Mouse (Mus musculus) brain, embryonic 14.5 days (tissue): ENCODE data around the gene Mmp19. TPM values are rescaled to one million over a fixed set of nuclear protein-coding genes. Genes with fewer than 3 reads are reported as not detected.

Source experiments
- DNase-seq: peaks from one replicate; pipeline ENCODE4 v3.0.0-alpha.2; 2011; ENCODE audit warnings: low read depth
- CTCF ChIP-seq: fragments of 200-500 bp; IDR thresholded peaks from 2 replicates; pipeline ENCODE4 v1.5.1; 2012; ENCODE audit warnings: inconsistent platforms, mild to moderate bottlenecking, moderate library complexity, borderline replicate concordance; ENCODE audit not compliant: insufficient read depth, insufficient read length; ENCODE audit errors: extremely low read depth
- POLR2A ChIP-seq: fragments of 200-500 bp; IDR thresholded peaks from 2 replicates; pipeline ENCODE4 v1.6.1; 2012; ENCODE audit warnings: mild to moderate bottlenecking, inconsistent platforms, borderline replicate concordance; ENCODE audit not compliant: poor library complexity, insufficient read depth, insufficient read length, severe bottlenecking; ENCODE audit errors: extremely low read depth
- polyA plus RNA-seq: library from polyadenylated mRNA; depleted of rRNA; stranded (reverse); fragments of >200 nt; gene quantifications from 2 replicates; pipeline ENCODE4 v1.2.3, GENCODE M21; 2012; rRNA removed

Mmp19 gene
- polyA plus RNA-seq, 1 experiment = 0.77 TPM

GRCm38 (mm10) chr10:128823821-128824220, 33.1 kb downstream of the Mmp19 start:
- TF ChIP-seq CTCF (no peak), POLR2A (no peak)
- no peak for DNase-seq

- DNase-seq = no peak
- TF ChIP-seq POLR2A = no peak
- no peak for TF ChIP-seq CTCF
Measured at GRCm38 (mm10) chr10:128837400-128837799, 46.7 kb downstream of the Mmp19 start.

- no peak for TF ChIP-seq POLR2A
- TF ChIP-seq CTCF = no peak
- DNase-seq = no peak
Measured at GRCm38 (mm10) chr10:128839434-128839833, 48.7 kb downstream of the Mmp19 start.

GRCm38 (mm10) chr10:128840612-128841011, 49.9 kb downstream of the Mmp19 start:
- DNase-seq = no peak
- TF ChIP-seq CTCF (no peak), POLR2A (no peak)

- TF ChIP-seq POLR2A = no peak
- TF ChIP-seq CTCF = no peak
- DNase-seq = no peak
Measured at GRCm38 (mm10) chr10:128843260-128843659, 52.5 kb downstream of the Mmp19 start.

GRCm38 (mm10) chr10:128845516-128845915, 54.8 kb downstream of the Mmp19 start:
- no peak for TF ChIP-seq POLR2A
- TF ChIP-seq CTCF = peak; percentile 40; the same call in 1 of the 2 replicates
- DNase-seq = peak; percentile 77

GRCm38 (mm10) chr10:128846664-128847063, 56.0 kb downstream of the Mmp19 start:
- TF ChIP-seq CTCF (no peak), POLR2A (no peak)
- DNase-seq = no peak

GRCm38 (mm10) chr10:128848426-128848825, 57.7 kb downstream of the Mmp19 start:
- DNase-seq = no peak
- no peak for TF ChIP-seq POLR2A
- TF ChIP-seq CTCF = no peak

DNA sequence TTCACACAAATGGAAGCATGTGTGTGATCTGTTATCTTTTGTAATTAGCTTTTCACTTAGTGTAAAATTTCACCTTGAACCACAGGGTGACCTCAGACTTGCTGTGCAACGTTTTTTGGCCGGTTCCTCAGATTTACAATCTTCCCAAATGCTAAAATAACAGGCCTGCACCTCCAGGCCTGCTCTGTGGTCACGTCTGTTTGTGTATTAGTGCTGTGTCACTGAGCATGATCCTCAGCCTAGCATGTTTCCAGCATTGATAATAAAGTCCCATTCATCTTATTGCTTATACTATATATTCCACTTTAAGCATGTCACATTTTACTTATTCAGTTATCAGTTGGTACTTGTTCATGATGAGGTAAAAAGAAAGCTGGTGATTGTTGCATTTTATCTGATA, 59.6 kb downstream of the Mmp19 start:
- no peak for DNase-seq

More for the DNA sequence above, 59.6 kb downstream of the Mmp19 start:
- TF ChIP-seq POLR2A = no peak

Other genes starting within 250 kb of the Mmp19 start
- 19.3 and 23.1 TPM in 2 replicates for gene Zc3h10, start 243.1 kb upstream of the Mmp19 start, polyA plus RNA-seq
- 2,223 TPM in 2 replicates for gene Rpl41, start 241.6 kb upstream of the Mmp19 start, polyA plus RNA-seq
- 117 and 123 TPM in 2 replicates for gene Pa2g4, start 224.9 kb upstream of the Mmp19 start, polyA plus RNA-seq
- 0.87 and 1.5 TPM in 2 replicates for gene Erbb3, start 201.3 kb upstream of the Mmp19 start, polyA plus RNA-seq
- gene Rps26, start 164.2 kb upstream of the Mmp19 start, polyA plus RNA-seq = 896 and 1,032 TPM in 2 replicates
- gene Ikzf4, start 144.9 kb upstream of the Mmp19 start, polyA plus RNA-seq = 18.8 and 31.3 TPM in 2 replicates
- 10.8 and 11.4 TPM in 2 replicates for gene Suox, start 116.8 kb upstream of the Mmp19 start, polyA plus RNA-seq
- gene Rab5b, start 94.6 kb upstream of the Mmp19 start, polyA plus RNA-seq = 108 and 116 TPM in 2 replicates
- 1.1 and 1.5 TPM in 2 replicates for gene Pmel, start 86.7 kb upstream of the Mmp19 start, polyA plus RNA-seq
- 22.5 and 42.4 TPM in 2 replicates for gene Cdk2, start 85.9 kb upstream of the Mmp19 start, polyA plus RNA-seq
- 8.6 and 8.8 TPM in 2 replicates for gene Dgka, start 46.1 kb upstream of the Mmp19 start, polyA plus RNA-seq
- gene Pym1, start 43.0 kb upstream of the Mmp19 start, polyA plus RNA-seq = 58.2 and 65.4 TPM in 2 replicates
- 18.6 and 30.5 TPM in 2 replicates for gene Dnajc14, start 13.2 kb downstream of the Mmp19 start, polyA plus RNA-seq
- gene Tmem198b, start 13.5 kb downstream of the Mmp19 start, polyA plus RNA-seq = 24.2 and 29.0 TPM in 2 replicates
- 79.6 and 82.0 TPM in 2 replicates for gene Sarnp, start 26.4 kb downstream of the Mmp19 start, polyA plus RNA-seq
- gene Ormdl2, start 30.7 kb downstream of the Mmp19 start, polyA plus RNA-seq = 22.6 and 33.7 TPM in 2 replicates
- 10.1 and 17.4 TPM in 2 replicates for gene Gdf11, start 100.8 kb downstream of the Mmp19 start, polyA plus RNA-seq
- gene Cd63, start 110.1 kb downstream of the Mmp19 start, polyA plus RNA-seq = 59.6 and 74.0 TPM in 2 replicates
- gene Rdh5, start 132.0 kb downstream of the Mmp19 start, polyA plus RNA-seq = 21.7 and 23.6 TPM in 2 replicates
- 269 and 298 TPM in 2 replicates for gene Bloc1s1, start 133.1 kb downstream of the Mmp19 start, polyA plus RNA-seq
- 5.8 and 7.1 TPM in 2 replicates for gene Itga7, start 142.9 kb downstream of the Mmp19 start, polyA plus RNA-seq
- 0.08 TPM in 1 of 2 replicates, not detected in the other for gene Mettl7b, start 170.1 kb downstream of the Mmp19 start, polyA plus RNA-seq
- gene Olfr9, start 198.5 kb downstream of the Mmp19 start, polyA plus RNA-seq = not detected in 2 replicates
- gene Olfr763, start 219.9 kb downstream of the Mmp19 start, polyA plus RNA-seq = not detected in 2 replicates
- gene Olfr764-ps1, start 249.0 kb downstream of the Mmp19 start, polyA plus RNA-seq = not detected in 2 replicates